Mouse (Mus musculus) liver, adult 2 months (tissue): ENCODE results near the gene Rab31.

Experiments
- CTCF ChIP-seq: fragments of 200-500 bp; IDR thresholded peaks from 2 replicates; pipeline ENCODE4 v1.5.1; 2011; ENCODE audit warnings: low read depth, low read length, control low read depth
- POLR2A ChIP-seq: fragments of 200-500 bp; IDR thresholded peaks from 2 replicates; pipeline ENCODE4 v1.6.1; 2011; ENCODE audit warnings: low read length, control low read depth; ENCODE audit not compliant: insufficient read depth; ENCODE audit errors: extremely low read depth

- TF ChIP-seq POLR2A (no peak), CTCF (no peak)
These were observed 9.3 kb downstream of the Rab31 start for GRCm38 (mm10) chr17:65763221-65763620.
